Mouse (Mus musculus): ENCODE results near the gene Acad12.
"Not testable (repeated sequence)": the region's sequence is repeated elsewhere in the genome, so short reads cannot be mapped to it uniquely, and the experiment has no call there.

The Acad12 gene

GRCm38 (mm10) chr5:121612036-121612435 lies 6.7 kb downstream of the Acad12 start:
- in situ Hi-C loops (cut with MboI, MseI), result no loop called here

- in situ Hi-C loops (cut with MboI, MseI), result loop anchor here (5.0 kb wide), 1 partner anchor 57 kb away; no protein-coding TSS in a partner anchor
Measured at GRCm38 (mm10) chr5:121609556-121610135, 9.1 kb downstream of the Acad12 start.

DNA sequence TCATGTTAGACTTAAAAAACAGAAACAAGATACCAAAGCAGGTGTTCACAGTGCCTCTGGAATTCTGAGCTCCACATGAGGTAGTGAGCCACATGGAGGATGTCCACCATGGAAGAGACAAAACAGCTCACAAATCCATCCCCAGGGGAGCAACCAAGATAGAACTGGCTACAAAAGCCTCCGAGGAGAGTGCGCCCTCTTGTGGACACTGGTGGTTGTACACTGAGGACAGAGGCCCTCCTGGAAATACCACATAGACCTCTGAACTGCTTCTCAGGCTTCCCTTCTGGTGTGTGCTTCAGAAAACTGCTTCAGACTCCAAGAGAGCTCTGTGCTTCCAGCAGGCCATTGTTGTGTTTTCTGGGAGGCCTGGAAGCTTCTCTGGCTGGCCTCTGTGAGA lies 12.6 kb downstream of the Acad12 start:
- in situ Hi-C loops (cut with MboI, MseI), result loop anchor here (5.0 kb wide), 1 partner anchor 54 kb away; no protein-coding TSS in a partner anchor

- in situ Hi-C loops (cut with MboI, MseI), result not testable (repeated sequence)
Measured at GRCm38 (mm10) chr5:121603815-121604214, 14.9 kb downstream of the Acad12 start.

- in situ Hi-C loops (cut with MboI, MseI), result no loop called here
Measured at GRCm38 (mm10) chr5:121601547-121602299, 17.0 kb downstream of the Acad12 start.

GRCm38 (mm10) chr5:121598871-121599610 lies 19.7 kb downstream of the Acad12 start:
- in situ Hi-C loops (cut with MboI, MseI), result no loop called here

DNA sequence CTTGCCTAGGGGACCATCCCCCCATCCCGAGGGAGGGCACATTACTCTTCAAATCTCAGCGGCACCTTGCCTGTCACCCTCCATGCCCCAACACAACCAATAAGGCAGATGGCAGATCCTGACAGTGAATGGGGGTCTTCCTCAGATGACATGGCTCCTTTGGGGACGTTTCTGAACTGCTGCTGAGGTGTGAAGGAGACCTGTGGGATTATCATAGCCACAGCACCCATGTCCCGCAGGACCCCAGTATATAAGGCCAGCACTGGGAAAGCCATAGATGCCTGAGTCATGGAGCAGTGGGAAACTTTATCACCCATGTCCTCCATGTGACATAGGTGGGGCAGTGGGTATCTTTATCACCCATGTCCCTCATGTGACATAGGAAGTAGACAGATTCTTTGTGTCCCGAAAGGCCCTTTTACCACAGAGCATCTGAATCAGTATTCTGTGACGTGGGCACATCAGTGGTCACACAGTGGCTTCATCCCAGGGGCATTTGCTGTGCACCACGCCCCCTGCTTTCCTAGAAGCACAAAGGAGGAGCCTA lies 20.7 kb downstream of the Acad12 start:
- in situ Hi-C loops (cut with MboI, MseI), result no loop called here

GRCm38 (mm10) chr5:121597332-121597731 lies 21.4 kb downstream of the Acad12 start:
- in situ Hi-C loops (cut with MboI, MseI), result no loop called here

DNA sequence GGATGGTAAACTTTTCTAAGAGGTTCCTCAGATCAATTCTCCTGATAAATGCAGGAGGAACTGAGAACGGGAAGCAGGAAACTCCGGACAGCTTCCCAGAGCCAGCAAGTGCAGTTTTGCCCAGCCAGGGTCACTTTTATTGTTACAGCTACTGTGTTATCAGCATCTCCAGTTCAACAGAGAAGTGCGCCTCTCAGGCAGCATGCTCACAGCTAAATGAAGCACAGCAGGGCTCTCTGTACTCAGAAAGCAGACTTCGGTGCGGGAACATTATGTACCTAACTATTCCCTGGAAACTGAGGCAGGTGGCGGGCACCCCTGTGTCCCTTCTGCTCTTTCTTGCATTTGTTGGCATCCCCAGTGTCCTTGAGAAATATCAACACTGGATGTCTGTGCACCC lies 22.5 kb downstream of the Acad12 start:
- in situ Hi-C loops (cut with MboI, MseI), result no loop called here

- in situ Hi-C loops (cut with MboI, MseI), result no loop called here
Measured at GRCm38 (mm10) chr5:121595758-121596157, 23.0 kb downstream of the Acad12 start.

DNA sequence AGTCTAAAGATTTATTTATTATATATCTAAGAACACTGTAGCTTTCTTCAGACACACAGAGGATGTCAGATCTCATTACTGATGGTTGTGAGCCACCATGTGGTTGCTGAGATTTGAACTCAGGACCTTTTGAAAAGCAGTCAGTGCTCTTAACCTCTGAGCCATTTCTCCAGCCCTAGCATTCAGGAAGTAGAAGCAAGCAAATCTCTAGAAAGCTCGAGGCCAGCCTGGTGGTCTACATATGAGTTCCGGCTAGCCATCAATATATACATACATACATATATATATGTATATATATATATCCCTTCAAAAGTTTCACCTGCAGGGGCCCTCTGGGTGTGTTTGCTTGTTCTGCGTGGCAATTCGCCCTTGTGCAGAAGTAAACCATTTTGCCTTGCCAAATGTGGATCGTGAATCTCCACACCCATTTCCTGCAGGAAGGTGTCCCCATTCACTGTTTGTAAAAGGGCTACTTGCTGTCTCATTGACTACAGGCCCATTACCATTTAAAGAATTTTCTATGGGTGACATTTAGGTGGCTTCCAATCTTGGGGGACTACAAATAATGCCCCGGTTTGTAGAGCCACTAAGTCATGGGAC lies 23.9 kb downstream of the Acad12 start:
- in situ Hi-C loops (cut with MboI, MseI), result no loop called here

DNA sequence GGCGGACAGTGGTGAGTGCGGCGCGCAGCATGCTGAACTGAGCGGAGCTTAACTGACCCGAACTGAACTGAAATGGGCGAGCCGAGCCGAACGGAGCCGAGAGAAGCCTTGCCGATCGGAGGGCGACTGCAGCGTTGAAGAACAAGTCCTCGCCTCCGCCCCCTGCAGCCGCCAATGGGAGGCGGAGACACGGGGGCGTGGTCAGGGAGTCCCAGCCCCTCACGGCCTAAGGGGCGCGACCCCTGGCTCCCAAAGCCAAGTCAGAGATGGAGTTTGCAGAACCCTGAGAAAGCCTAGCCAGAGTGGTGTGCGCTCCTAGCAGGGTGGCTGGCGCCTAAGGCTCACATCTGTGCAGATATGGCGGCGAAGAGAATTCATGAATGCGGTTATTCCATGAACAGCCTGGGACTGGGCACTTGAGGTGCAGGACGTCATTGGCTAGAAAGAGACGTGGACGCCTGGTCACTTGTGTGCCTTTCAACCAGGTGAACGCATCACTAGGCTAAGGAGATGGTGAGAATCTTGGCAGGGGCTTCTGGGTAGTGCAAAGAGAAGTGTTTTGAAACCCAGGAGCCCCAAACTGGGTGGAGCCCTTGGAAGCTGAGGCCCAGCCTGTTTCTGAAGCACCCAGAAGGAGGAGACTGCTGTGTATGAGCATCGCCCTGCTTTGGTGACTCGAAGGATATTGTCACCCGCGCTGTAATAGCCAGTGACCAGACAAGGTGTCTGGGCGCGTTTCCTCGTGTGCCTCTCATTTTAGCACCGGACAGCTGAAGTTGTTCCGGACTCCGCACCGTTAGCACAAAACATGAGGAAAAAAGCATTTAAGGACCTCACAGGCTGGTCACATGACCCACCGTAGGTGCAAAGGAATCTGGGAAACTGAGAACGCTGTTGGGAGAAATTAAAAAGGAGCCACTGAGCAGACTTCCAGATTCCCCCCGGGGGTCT lies 25.0 kb downstream of the Acad12 start, which contains the start of gene Aldh2:
Gene Aldh2 (minus strand): TSS at position 374 of the 951 bp plus-strand sequence.
- in situ Hi-C loops (cut with MboI, MseI), result no loop called here

GRCm38 (mm10) chr5:121592816-121593407 lies 25.8 kb downstream of the Acad12 start:
- in situ Hi-C loops (cut with MboI, MseI), result no loop called here

DNA sequence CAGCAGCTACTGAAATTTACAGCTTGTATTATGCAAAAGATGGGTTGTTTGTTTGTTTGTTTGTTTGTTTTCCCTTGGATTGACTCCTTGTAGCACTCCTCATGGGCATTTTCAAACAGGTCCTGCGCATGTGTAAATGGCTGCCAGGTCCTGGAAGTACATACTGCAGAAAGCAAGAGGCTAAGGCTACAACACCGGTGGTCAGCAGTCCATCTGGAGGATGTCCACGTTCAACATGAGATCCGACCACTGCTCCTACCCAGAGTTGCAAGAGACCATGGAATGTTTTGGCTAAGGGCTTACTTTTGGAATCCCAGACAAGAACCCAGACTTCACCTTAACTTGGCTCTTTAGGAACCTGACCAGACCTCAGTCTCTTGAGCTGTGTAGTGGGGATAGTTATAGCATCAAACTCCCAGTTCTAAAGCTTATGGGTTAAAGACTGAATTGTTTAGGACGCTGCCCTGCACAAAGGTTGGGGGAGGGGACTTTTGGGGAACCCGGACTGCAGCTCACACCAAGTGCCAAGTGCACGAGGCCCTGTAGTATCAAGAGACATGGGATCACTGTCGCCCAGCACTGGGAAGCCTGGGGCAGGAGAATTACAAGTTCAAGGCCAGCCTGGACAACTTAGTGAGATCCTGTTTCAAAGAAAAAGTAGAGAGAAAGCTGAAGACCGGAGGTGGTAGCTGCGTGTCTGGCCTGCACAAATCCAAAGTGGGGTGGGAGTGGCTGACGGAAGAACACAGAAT lies 26.5 kb downstream of the Acad12 start:
- in situ Hi-C loops (cut with MboI, MseI), result no loop called here

- in situ Hi-C loops (cut with MboI, MseI), result no loop called here
Measured at GRCm38 (mm10) chr5:121591417-121592063, 27.2 kb downstream of the Acad12 start.

GRCm38 (mm10) chr5:121589928-121590327 lies 28.8 kb downstream of the Acad12 start:
- in situ Hi-C loops (cut with MboI, MseI), result no loop called here

GRCm38 (mm10) chr5:121586400-121587039 lies 32.2 kb downstream of the Acad12 start:
- in situ Hi-C loops (cut with MboI, MseI), result no loop called here

DNA sequence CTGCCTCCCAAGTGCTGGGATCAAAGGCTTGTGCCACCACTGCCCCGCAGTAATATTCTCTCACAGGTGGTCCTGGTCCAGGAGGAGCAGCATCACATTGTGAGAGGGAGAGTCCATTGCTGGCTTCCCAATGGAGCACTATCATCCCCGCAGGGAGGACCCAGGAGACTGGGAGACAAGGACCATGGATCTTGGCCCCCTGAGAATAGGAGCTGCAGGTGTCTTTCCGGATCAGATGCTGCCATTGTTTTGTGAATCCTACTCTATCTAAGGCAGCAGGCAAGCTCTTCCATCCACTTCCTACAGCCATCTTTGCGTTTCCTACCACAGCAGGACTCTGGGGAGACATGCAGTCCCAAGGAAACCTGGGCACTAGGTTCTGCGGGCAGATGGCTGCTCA lies 33.0 kb downstream of the Acad12 start:
- in situ Hi-C loops (cut with MboI, MseI), result no loop called here

Data from T-helper 2 cell (primary cell).